Mouse (Mus musculus): ENCODE results near the gene Agt.

DNA sequence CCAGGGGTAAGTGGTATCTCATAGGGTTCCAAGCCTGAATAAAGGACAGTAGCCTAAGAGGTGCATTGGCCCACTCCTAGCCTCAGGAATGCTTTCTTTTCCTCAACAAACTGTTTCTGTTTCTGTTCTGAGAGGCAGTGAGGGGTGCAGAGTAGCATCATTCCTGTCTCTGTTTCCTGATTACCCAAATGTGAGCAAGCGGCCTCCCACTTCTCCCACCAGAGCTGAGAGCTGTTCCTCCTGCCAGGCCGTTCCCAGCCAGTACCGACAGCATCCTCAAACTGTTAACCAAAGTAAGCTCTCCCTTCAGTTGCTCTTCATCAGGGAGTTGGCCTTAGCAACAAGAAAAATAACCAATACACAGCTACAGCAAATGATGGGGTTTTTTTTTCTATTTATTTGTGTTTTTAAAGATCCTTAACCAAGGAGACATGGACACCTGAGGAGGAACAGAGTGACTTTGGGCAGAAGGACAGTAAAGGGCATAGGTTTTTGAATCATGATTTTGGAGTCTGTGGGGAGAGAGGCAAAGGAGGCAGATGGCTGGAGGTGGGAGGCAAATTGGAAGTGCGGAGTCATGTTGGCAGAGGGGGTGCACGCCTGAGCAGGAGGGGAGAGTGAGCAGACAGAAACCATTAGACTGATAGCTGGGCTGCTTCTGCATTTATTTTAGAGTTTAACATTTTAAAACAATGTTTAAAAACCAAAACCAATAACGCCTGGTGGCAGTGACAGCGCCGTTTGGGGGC lies 61.8 kb downstream of the Agt start:
- TF ChIP-seq CTCF (IDR thresholded peaks at IDR 0.05; ENCODE audit: low read depth, low read length): no peak
- no peak for TF ChIP-seq POLR2A (IDR thresholded peaks at IDR 0.05; ENCODE audit: borderline replicate concordance, low read depth, low read length)
